Mouse (Mus musculus): ENCODE measurements at regions not wholly inside any gene's neighbourhood (a gene's known extent, or its start where the extent isn't known, plus 50 kb on each side); places are given as distances from the start of the nearest gene placed in this dataset.
A peak's percentile ranks its signal among the peaks of the same experiment; 100 is the strongest.

DNA sequence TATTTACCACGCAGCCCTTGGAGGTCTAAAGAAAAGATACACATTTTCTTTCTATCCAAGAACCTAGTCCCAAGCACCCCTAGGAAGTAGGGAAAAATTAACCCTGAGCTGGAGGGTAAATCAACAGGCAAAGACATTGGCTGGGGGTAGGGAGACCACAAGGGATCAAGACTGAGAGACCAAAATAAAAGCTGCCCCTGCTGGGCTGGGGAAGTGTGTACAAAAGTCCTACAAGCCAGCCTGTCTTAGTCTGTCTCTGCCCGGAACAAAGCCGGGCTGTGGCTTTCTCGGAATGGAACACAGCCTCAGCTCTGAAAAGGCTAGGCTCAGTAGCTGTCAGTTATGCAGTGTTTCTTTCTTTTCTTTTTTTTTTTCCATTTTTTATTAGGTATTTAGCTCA, 81.4 kb upstream of the Sox4 start:
- TF ChIP-seq POLR2A (IDR thresholded peaks at IDR 0.05; ENCODE audit: insufficient read depth, low read depth, low read length): no peak
- no peak for TF ChIP-seq CTCF (IDR thresholded peaks at IDR 0.05; ENCODE audit: insufficient read depth, low read depth, low read length)
- Histone ChIP-seq H3K4me3 (ENCODE audit: insufficient read depth, low read depth, low read length) (no peak overlapping the region), H3K4me1 (ENCODE audit: control insufficient read depth, insufficient read depth, low read length) (no peaks in the 10 kb centered on the region), H3K27ac (ENCODE audit: insufficient read depth, low read depth, low read length) (no peak overlapping the region)
- WGBS: 54% methylated on average over 4 of the region's 4 CpGs

DNA sequence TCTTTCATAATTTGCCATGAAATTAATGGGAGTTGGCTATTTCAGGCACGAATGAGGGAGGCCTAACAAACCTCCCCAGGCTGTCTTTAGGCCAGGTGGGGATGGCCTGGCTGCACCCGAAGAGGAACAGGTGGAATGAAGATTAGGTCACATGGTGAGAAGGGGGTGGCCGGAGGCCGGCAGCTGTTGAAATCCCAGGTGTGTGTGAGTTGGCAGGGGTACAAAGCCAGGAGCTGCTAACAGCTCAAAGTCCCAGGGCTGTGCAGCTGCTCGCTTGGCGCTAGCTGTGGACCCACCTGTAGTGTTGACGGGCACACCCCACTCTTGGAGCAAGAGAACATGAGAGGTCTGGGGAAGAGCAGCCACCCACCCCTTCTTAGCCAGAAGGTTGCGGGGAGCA, 80.9 kb upstream of the Sox4 start:
- Histone ChIP-seq H3K4me3 (ENCODE audit: insufficient read depth, low read depth, low read length) (no peak overlapping the region), H3K27ac (ENCODE audit: insufficient read depth, low read depth, low read length) (no peak overlapping the region), H3K4me1 (ENCODE audit: control insufficient read depth, insufficient read depth, low read length) (no peaks in the 10 kb centered on the region)
- 75% methylated on average over 8 of the region's 8 CpGs for WGBS
- TF ChIP-seq CTCF (IDR thresholded peaks at IDR 0.05; ENCODE audit: insufficient read depth, low read depth, low read length) (no peak), POLR2A (IDR thresholded peaks at IDR 0.05; ENCODE audit: insufficient read depth, low read depth, low read length) (no peak)

DNA sequence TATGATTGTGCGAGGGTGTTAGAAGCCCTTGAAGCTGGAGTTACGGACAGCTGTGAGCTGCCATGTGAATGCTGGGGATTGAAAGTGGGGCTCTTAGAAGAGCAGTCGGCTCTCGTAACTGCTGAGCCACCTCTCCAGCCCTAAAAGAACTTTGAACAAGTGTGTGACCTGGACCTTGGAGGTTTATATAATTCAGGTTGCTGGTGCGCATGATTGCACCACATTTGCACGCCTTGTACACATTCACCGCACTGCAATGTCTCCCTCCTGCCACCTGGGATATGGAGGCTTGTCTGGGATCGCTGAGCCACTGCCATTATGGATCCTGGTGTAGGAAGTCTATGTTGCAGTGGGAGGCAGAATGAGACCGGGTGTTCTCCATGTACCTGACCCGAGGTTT, 73.6 kb upstream of the Sox4 start:
- TF ChIP-seq POLR2A (IDR thresholded peaks at IDR 0.05; ENCODE audit: insufficient read depth, low read depth, low read length): no peak
- TF ChIP-seq CTCF (IDR thresholded peaks at IDR 0.05; ENCODE audit: insufficient read depth, low read depth, low read length): no peak
- H3K4me1 ChIP-seq (ENCODE audit: control insufficient read depth, insufficient read depth, low read length): no peaks in the 10 kb centered on the region
- H3K4me3 ChIP-seq (ENCODE audit: insufficient read depth, low read depth, low read length): no peak overlapping the region
- 97% methylated on average over 10 of the region's 10 CpGs for WGBS
- no peak overlapping the region for H3K27ac ChIP-seq (ENCODE audit: insufficient read depth, low read depth, low read length)

DNA sequence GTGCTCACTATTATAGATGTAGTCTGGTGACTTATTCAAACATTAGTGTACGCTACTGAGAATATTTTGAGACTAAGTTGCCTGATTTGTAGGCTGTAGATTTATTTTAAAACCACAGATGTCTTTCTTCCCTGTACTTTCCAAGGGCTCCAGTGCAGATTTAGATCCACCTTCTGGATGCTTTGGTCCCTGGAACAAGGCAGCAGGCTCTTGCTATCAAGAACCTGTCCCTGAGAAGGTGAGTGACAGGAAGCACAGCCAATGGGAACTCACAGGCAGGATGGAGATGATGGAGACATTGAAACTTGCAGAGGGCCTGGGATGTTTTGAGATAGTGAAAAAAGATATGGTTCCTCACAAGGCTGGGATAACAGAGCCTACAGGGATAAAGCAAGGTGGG, 70.0 kb upstream of the Sox4 start:
- 87% methylated on average over 1 of the region's 1 CpGs for WGBS
- Histone ChIP-seq H3K4me3 (ENCODE audit: insufficient read depth, low read depth, low read length) (no peak overlapping the region), H3K27ac (ENCODE audit: insufficient read depth, low read depth, low read length) (no peak overlapping the region), H3K4me1 (ENCODE audit: control insufficient read depth, insufficient read depth, low read length) (no peaks in the 10 kb centered on the region)
- no peak for TF ChIP-seq CTCF (IDR thresholded peaks at IDR 0.05; ENCODE audit: insufficient read depth, low read depth, low read length)

DNA sequence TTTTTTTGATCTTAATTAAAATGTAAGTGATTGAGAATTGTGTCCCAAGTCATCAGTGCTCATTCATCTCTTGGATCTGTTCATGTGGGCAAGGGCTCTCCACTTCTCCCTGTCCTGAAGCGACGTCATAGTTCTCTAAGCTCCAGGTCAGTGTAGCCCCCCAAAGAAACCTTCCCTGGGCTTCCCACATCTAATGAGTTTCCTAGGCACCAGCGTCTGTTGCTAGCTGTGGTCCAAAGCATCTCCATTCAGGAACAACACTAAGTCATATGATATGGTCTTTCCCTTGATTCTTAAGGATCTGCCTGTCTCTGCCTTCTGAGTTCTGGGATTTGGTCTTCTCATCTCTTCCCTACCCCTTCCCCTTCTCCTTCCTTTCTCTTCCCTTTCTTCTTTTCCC, 66.3 kb upstream of the Sox4 start:
- WGBS: 90% methylated on average over 3 of the region's 3 CpGs
- H3K27ac ChIP-seq (ENCODE audit: insufficient read depth, low read depth, low read length): no peak overlapping the region
- no peak overlapping the region for H3K4me3 ChIP-seq (ENCODE audit: insufficient read depth, low read depth, low read length)
- peaks cover 2% of the 10 kb centered on the region; the same call in 1 of the 2 replicates for H3K4me1 ChIP-seq (ENCODE audit: control insufficient read depth, insufficient read depth, low read length)
- TF ChIP-seq POLR2A (IDR thresholded peaks at IDR 0.05; ENCODE audit: insufficient read depth, low read depth, low read length): no peak
- no peak for TF ChIP-seq CTCF (IDR thresholded peaks at IDR 0.05; ENCODE audit: insufficient read depth, low read depth, low read length)

DNA sequence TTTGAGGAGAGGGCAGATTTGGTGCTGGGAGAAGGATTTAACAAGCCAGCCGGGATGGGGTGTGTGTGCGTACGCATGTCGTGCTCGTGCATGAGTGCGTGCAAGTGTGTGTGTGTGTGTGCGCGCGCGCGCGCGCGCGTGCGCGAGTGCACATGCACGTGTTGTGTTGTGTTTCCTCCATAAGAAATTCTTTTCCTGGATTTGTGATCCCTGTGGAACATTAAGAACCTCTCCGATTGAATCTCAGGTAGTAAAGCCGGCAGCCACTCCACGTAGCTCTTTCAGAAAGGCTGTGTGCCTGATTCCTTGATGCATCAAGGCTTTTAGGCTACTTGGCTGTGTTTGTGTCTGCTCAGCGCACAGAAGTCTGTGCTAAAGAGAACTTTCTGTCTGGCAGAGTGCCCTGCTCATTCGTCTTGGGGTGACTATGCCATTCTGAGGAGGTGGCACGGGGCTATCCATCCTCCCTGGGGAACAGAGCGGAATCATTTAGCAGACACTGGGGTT, 62.7 kb upstream of the Sox4 start:
- Histone ChIP-seq H3K4me3 (ENCODE audit: insufficient read depth, low read depth, low read length) (peak overlapping the region; percentile 46), H3K27ac (ENCODE audit: insufficient read depth, low read depth, low read length) (peak overlapping the region; percentile 1; the same call in 1 of the 2 replicates), H3K4me1 (ENCODE audit: control insufficient read depth, insufficient read depth, low read length) (peaks cover 10% of the 10 kb centered on the region)
- 48% methylated on average over 25 of the region's 25 CpGs for WGBS
- TF ChIP-seq CTCF (IDR thresholded peaks at IDR 0.05; ENCODE audit: insufficient read depth, low read depth, low read length) (no peak), POLR2A (IDR thresholded peaks at IDR 0.05; ENCODE audit: insufficient read depth, low read depth, low read length) (no peak)

DNA sequence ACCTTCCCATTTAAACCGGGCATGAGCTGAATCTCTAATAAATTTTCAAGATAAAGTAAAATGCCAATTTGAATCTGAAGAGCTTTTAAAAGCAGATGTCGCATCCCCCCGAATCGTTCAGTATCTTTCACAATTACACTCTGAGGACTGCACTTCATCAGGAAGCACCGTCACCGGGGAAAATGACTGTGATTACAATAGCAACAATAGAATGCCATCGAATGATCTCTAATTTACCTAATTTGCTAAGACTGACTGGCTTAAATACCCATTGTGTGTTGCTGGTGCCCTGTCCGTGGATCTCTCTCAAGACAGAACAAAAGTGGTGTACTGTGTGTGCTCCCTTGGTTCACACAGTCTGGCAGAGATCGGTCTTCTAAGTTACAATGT, 62.1 kb upstream of the Sox4 start:
- 12% methylated on average over 9 of the region's 9 CpGs for WGBS
- peak overlapping the region; percentile 49 for H3K27ac ChIP-seq (ENCODE audit: insufficient read depth, low read depth, low read length)
- H3K4me1 ChIP-seq (ENCODE audit: control insufficient read depth, insufficient read depth, low read length): peaks cover 10% of the 10 kb centered on the region
- no peak overlapping the region for H3K4me3 ChIP-seq (ENCODE audit: insufficient read depth, low read depth, low read length)
- TF ChIP-seq POLR2A (IDR thresholded peaks at IDR 0.05; ENCODE audit: insufficient read depth, low read depth, low read length) (no peak), CTCF (IDR thresholded peaks at IDR 0.05; ENCODE audit: insufficient read depth, low read depth, low read length) (no peak)

DNA sequence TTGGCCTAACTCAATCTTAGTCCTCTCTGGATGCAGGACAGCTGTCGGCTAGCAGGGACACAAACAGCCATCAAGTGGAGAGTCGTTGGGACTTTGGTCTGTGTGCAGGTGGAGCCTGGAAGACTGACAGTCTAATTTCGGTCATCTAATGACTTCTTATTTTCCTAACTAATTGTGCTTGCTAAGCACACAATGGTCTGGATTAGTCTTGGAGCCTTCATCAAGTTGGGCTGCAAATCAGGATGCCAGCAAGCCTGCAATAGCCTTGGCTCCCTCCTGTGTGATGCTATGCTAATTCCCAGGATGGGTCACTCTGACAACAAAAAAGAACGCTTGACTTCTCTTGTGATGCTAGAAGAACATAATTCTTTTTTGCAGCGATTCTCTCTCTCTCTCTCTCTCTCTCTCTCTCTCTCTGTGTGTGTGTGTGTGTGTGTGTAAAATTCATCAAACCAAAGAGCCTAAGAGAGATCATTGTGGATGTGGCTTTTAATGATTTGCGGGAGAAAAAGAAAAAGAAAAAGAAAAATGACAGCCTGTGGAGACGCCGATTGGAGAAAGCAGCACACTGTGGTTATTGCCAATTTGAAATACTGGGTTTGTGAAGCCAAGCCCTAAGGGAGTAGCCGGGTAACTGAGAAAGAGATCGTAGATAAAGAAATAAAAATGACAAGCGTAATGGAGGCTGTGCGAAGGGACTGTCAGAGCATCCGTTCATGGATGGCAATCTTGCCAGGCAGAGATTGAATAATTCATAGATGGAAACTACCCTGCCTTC, 61.5 kb upstream of the Sox4 start:
- peaks cover 10% of the 10 kb centered on the region for H3K4me1 ChIP-seq (ENCODE audit: control insufficient read depth, insufficient read depth, low read length)
- peak overlapping the region; percentile 14; the same call in 1 of the 2 replicates for H3K4me3 ChIP-seq (ENCODE audit: insufficient read depth, low read depth, low read length)
- H3K27ac ChIP-seq (ENCODE audit: insufficient read depth, low read depth, low read length): peak overlapping the region; percentile 49
- 21% methylated on average over 13 of the region's 13 CpGs for WGBS
- no peak for TF ChIP-seq CTCF (IDR thresholded peaks at IDR 0.05; ENCODE audit: insufficient read depth, low read depth, low read length)
- TF ChIP-seq POLR2A (IDR thresholded peaks at IDR 0.05; ENCODE audit: insufficient read depth, low read depth, low read length): no peak

DNA sequence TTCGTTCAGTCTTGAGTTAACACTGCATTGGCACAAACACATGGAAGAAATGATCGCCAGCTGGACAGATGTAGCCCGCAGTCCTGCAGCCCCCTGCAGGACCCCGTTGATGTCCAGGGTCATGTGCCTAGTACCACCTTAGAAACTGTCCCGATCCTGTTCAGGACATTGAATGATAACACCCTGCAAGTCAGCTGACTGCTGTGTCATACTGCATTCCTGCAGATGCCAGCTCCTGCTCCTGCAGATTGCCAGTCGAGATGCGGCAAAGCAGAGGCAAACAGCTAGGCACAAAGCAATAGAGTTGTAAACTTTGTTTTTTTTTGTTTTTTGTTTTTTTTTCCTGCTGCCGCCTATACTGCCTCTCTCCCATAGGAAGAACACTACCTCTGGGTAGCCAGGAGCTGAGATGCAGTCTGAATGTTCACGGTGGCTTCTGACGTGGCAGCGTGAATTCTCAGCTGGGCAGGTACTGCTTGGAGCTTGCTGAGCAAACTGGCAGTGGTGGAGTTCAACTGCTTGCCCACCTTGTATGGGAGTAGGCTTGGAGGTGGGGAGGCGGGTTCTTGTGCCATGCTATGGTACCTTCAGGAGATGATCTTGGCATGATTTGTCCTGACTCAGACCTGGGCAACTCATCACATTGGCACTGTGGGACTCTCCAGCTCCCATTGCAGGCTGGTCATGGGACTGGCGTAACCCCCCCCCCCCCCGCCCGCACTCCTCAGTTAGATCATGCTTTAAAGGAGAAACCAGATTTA, 60.7 kb upstream of the Sox4 start:
- WGBS: 53% methylated on average over 15 of the region's 15 CpGs
- Histone ChIP-seq H3K27ac (ENCODE audit: insufficient read depth, low read depth, low read length) (no peak overlapping the region), H3K4me3 (ENCODE audit: insufficient read depth, low read depth, low read length) (peak overlapping the region; percentile 23; the same call in 1 of the 2 replicates), H3K4me1 (ENCODE audit: control insufficient read depth, insufficient read depth, low read length) (peaks cover 10% of the 10 kb centered on the region)
- no peak for TF ChIP-seq CTCF (IDR thresholded peaks at IDR 0.05; ENCODE audit: insufficient read depth, low read depth, low read length)
- no peak for TF ChIP-seq POLR2A (IDR thresholded peaks at IDR 0.05; ENCODE audit: insufficient read depth, low read depth, low read length)

All from olfactory bulb, adult 2 months (tissue).